Mouse (Mus musculus): ENCODE measurements at regions not wholly inside any gene's neighbourhood (a gene's known extent, or its start where the extent isn't known, plus 50 kb on each side); places are given as distances from the start of the nearest gene placed in this dataset.

GRCm38 (mm10) chr12:39763529-39763928 is 274.3 kb downstream of the Arl4a start:
- WGBS (ENCODE audit: insufficient replicate concordance), result 59% methylated on average over 3 of the region's 3 CpGs

DNA sequence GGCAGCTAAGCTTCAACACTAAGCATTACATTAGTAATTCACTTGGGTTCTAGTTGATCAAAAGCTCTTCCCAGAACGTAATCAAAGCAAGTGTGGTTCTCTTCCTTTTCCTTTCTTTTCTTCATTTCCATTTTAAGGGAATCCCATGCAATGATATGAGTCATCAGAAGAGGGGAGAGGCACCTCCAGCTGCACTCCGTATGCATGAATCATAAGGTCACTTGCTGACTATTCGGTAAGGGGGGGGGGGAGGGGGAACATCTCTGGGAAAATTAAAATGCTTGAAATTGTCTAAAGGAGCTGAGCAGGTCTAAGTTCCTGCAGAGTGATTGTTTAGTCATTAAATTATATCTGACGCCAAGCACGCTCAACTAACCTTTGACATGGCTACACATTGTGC is 275.9 kb downstream of the Arl4a start:
- Histone ChIP-seq H3K9me3 (ENCODE audit: control insufficient read depth, low read length) (no peaks in the 10 kb centered on the region), H3K4me2 (ENCODE audit: low read depth) (no peak overlapping the region), H3K4me1 (replicated peaks; ENCODE audit: control insufficient read depth in 2 of 2, insufficient read depth in 2 of 2, low read length in 1 of 2) (no peaks in the 10 kb centered on the region), H3K27me3 (ENCODE audit: control insufficient read depth, insufficient read depth, low read length) (no peaks in the 10 kb centered on the region), H3K4me3 (ENCODE audit: insufficient read depth in 1 of 2, low read depth in 2 of 2, low read length in 2 of 2) (no peak overlapping the region), H3K36me3 (replicated peaks; ENCODE audit: control insufficient read depth, insufficient read depth, low read depth) (no peaks in the 10 kb centered on the region), H3K27ac (no peak overlapping the region), H3K9ac (replicated peaks) (no peak overlapping the region)
- no peak for TF ChIP-seq EP300 (IDR thresholded peaks at IDR 0.05; ENCODE audit: low read depth)
- TF ChIP-seq CTCF (IDR thresholded peaks at IDR 0.05; ENCODE audit: low read depth), result no peak
- WGBS (ENCODE audit: insufficient replicate concordance), result 55% methylated on average over 5 of the region's 5 CpGs
- DNase-seq (ENCODE audit: low read depth in 3 of 3, low spot score in 3 of 3) (no peak), ATAC-seq (ENCODE audit: insufficient read depth) (no peak)

More at GRCm38 (mm10) chr12:39763529-39763928, 274.3 kb downstream of the Arl4a start:
- DNase-seq (ENCODE audit: low read depth in 3 of 3, low spot score in 3 of 3), result no peak
- no peak overlapping the region for H3K4me3 ChIP-seq (ENCODE audit: insufficient read depth in 1 of 2, low read depth in 2 of 2, low read length in 2 of 2)
- H3K9ac ChIP-seq (replicated peaks), result no peak overlapping the region
- no peak for TF ChIP-seq EP300 (IDR thresholded peaks at IDR 0.05; ENCODE audit: low read depth)
- TF ChIP-seq CTCF (IDR thresholded peaks at IDR 0.05; ENCODE audit: low read depth), result no peak
- no peaks in the 10 kb centered on the region for H3K27me3 ChIP-seq (ENCODE audit: control insufficient read depth, insufficient read depth, low read length)
- no peak overlapping the region for H3K4me2 ChIP-seq (ENCODE audit: low read depth)
- no peak overlapping the region for H3K27ac ChIP-seq
- ATAC-seq (ENCODE audit: insufficient read depth), result no peak
- H3K9me3 ChIP-seq (ENCODE audit: control insufficient read depth, low read length), result no peaks in the 10 kb centered on the region
- H3K36me3 ChIP-seq (replicated peaks; ENCODE audit: control insufficient read depth, insufficient read depth, low read depth), result no peaks in the 10 kb centered on the region
- no peaks in the 10 kb centered on the region for H3K4me1 ChIP-seq (replicated peaks; ENCODE audit: control insufficient read depth in 2 of 2, insufficient read depth in 2 of 2, low read length in 1 of 2)

GRCm38 (mm10) chr12:39761326-39761725 is 276.5 kb downstream of the Arl4a start:
- 55% methylated on average over 1 of the region's 1 CpGs for WGBS (ENCODE audit: insufficient replicate concordance)

GRCm38 (mm10) chr12:39757975-39758374 is 279.9 kb downstream of the Arl4a start:
- no peak overlapping the region for H3K4me2 ChIP-seq (ENCODE audit: low read depth)
- ATAC-seq (ENCODE audit: insufficient read depth), result no peak
- H3K27ac ChIP-seq, result no peak overlapping the region
- TF ChIP-seq EP300 (IDR thresholded peaks at IDR 0.05; ENCODE audit: low read depth) (no peak), CTCF (IDR thresholded peaks at IDR 0.05; ENCODE audit: low read depth) (no peak)
- no peak overlapping the region for H3K4me3 ChIP-seq (ENCODE audit: insufficient read depth in 1 of 2, low read depth in 2 of 2, low read length in 2 of 2)
- H3K27me3 ChIP-seq (ENCODE audit: control insufficient read depth, insufficient read depth, low read length), result no peaks in the 10 kb centered on the region
- H3K4me1 ChIP-seq (replicated peaks; ENCODE audit: control insufficient read depth in 2 of 2, insufficient read depth in 2 of 2, low read length in 1 of 2), result no peaks in the 10 kb centered on the region
- DNase-seq (ENCODE audit: low read depth in 3 of 3, low spot score in 3 of 3), result no peak
- H3K36me3 ChIP-seq (replicated peaks; ENCODE audit: control insufficient read depth, insufficient read depth, low read depth), result no peaks in the 10 kb centered on the region
- H3K9ac ChIP-seq (replicated peaks), result no peak overlapping the region
- no peaks in the 10 kb centered on the region for H3K9me3 ChIP-seq (ENCODE audit: control insufficient read depth, low read length)

More at GRCm38 (mm10) chr12:39761326-39761725, 276.5 kb downstream of the Arl4a start:
- Histone ChIP-seq H3K9me3 (ENCODE audit: control insufficient read depth, low read length) (no peaks in the 10 kb centered on the region), H3K4me1 (replicated peaks; ENCODE audit: control insufficient read depth in 2 of 2, insufficient read depth in 2 of 2, low read length in 1 of 2) (no peaks in the 10 kb centered on the region), H3K9ac (replicated peaks) (no peak overlapping the region), H3K4me2 (ENCODE audit: low read depth) (no peak overlapping the region), H3K27ac (no peak overlapping the region), H3K36me3 (replicated peaks; ENCODE audit: control insufficient read depth, insufficient read depth, low read depth) (no peaks in the 10 kb centered on the region), H3K27me3 (ENCODE audit: control insufficient read depth, insufficient read depth, low read length) (no peaks in the 10 kb centered on the region), H3K4me3 (ENCODE audit: insufficient read depth in 1 of 2, low read depth in 2 of 2, low read length in 2 of 2) (no peak overlapping the region)
- TF ChIP-seq EP300 (IDR thresholded peaks at IDR 0.05; ENCODE audit: low read depth) (no peak), CTCF (IDR thresholded peaks at IDR 0.05; ENCODE audit: low read depth) (no peak)
- ATAC-seq (ENCODE audit: insufficient read depth) (no peak), DNase-seq (ENCODE audit: low read depth in 3 of 3, low spot score in 3 of 3) (no peak)

DNA sequence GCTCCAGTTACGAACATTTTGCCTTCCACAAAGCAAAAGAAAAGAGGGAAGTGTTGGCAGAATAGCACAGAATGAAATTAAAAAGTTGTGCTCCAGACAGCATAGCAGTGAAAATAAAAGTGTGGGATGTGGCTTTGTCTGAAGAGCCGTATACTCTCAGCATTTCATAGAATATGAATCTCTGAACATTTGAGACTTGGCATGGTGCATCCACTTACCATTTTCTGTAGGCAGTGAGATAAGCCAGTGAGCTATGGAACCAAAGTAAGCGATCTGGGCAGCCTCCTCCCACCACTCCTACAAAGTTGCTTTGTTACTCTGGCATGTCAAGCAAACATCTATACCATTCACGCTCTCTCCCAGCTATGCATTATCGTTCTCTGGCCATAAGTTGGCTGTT is 286.0 kb downstream of the Arl4a start:
- no peak overlapping the region for H3K9ac ChIP-seq (replicated peaks)
- H3K36me3 ChIP-seq (replicated peaks; ENCODE audit: control insufficient read depth, insufficient read depth, low read depth), result no peaks in the 10 kb centered on the region
- H3K4me2 ChIP-seq (ENCODE audit: low read depth), result no peak overlapping the region
- no peak overlapping the region for H3K27ac ChIP-seq
- no peak for DNase-seq (ENCODE audit: low read depth in 3 of 3, low spot score in 3 of 3)
- no peak overlapping the region for H3K4me3 ChIP-seq (ENCODE audit: insufficient read depth in 1 of 2, low read depth in 2 of 2, low read length in 2 of 2)
- TF ChIP-seq EP300 (IDR thresholded peaks at IDR 0.05; ENCODE audit: low read depth) (no peak), CTCF (IDR thresholded peaks at IDR 0.05; ENCODE audit: low read depth) (no peak)
- H3K9me3 ChIP-seq (ENCODE audit: control insufficient read depth, low read length), result no peaks in the 10 kb centered on the region
- no peaks in the 10 kb centered on the region for H3K4me1 ChIP-seq (replicated peaks; ENCODE audit: control insufficient read depth in 2 of 2, insufficient read depth in 2 of 2, low read length in 1 of 2)
- no peak for ATAC-seq (ENCODE audit: insufficient read depth)
- H3K27me3 ChIP-seq (ENCODE audit: control insufficient read depth, insufficient read depth, low read length), result no peaks in the 10 kb centered on the region
- 66% methylated on average over 5 of the region's 5 CpGs for WGBS (ENCODE audit: insufficient replicate concordance)
